Mouse (Mus musculus): Measurements from ENCODE around the gene Ncf4.
"Not testable (repeated sequence)": the region's sequence is repeated elsewhere in the genome, so short reads cannot be mapped to it uniquely, and the experiment has no call there.

The Ncf4 gene

DNA sequence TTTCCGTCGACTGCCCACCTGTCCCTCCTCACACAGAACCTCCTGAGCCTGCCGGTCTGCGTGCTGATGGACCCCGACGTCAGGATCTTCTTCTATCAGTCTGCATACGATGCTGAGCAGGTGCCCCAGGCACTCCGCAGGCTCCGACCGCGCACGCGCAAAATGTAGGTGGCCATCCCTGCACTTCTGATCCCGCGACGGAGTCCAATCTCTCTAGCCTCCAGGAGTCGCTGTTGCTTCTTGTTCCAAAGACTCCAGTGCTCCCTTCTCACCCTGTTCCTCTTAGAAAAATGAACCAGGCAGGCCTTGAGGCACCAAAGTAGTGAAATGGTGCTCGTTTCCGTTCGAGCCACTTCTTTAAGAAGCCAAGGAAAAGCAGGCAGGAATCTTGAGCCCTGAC is 10.2 kb downstream of the Ncf4 start:
- no peak for DNase-seq (ENCODE audit: low spot score)

DNA sequence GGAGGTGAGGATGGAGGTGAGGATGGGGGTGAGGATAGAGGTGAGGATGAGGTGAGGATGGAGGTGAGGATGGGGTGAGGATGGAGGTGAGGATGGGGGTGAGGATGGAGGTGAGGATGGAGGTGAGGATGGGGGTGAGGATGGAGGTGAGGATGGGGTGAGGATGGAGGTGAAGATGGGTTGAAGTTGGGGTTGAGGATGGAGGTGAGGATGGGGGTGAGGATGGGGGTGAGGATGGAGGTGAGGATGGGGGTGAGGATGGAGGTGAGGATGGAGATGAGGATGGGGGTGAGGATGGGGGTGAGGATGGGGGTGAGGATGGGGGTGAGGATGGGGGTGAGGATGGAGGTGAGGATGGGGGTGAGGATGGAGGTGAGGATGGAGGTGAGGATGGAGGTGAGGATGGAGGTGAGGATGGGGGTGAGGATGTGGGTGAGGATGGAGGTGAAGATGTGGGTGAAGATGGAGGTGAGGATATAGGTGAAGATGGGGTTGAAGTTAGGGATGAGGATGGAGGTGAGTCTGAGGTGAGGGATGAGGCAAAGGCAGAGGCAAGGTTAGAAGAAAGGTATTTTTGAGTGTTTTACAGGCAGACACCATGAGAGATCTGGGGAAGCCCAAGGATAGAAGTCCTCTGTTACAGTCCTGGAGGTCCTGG is 12.1 kb downstream of the Ncf4 start:
- DNase-seq (ENCODE audit: low spot score), result not testable (repeated sequence)

DNA sequence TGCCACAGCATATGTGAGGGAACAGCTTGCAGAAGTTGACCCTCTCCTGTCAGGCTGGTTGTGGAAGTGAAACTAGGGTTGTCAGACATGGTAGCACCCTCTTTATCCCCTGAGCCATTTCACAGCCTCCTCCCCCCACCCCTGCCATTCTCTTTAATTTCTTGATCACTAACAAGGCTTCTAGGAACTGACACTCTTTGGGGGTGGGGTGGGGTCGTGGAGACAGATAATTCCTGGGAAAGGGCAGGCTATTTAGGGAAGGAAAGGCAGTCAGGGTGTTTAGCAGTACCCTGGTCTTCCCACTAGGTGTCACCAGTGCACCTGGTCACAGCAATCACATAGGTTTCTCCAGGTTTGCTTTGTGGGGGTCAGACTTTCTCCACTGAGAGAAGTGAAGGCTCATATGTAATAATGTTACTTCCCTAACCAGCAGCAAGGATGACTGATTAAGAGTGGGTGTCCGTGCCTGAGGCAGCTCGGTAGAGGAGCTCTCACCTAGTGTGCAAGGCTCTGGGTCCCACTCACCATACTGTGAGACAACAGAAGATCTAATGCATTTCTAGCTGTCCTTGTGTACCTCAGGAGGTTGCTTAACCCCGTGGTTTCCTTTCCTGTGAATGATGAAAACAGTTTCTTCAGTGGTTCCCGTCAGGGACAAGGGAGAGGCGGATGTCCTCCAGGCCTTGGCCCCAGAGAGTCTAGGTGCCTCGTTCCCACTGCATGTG is 12.9 kb downstream of the Ncf4 start:
- peak; percentile 51 for DNase-seq (ENCODE audit: low spot score)

DNA sequence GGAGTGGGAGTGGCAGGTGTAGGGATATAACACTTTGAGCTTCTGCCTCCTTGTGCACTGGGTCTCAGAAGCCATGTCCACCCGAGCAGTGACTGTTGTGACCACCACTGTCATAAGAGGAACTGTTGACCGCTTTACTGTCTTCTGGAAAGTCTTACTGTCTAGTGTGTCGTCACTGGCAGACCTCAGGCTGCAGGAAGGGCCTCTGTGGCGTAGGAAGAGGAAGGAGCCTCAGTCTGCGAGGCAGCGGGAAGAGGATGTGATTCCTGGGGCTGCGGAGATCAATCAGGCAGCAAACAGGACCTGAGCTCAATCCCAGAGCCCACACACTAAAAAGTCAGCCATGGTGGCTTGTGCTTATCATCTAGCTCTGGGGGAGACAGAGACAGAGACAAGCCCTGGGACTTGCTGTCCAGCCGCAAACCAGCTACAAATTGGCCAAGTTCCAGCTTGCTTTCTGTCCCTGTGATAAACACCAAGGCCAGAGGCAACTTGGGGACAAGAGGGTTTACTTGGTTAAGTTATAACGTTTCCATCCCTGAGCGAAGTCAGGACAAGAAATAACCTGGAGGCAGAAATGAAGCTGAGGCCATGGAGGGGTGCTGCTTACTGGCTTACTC is 13.8 kb downstream of the Ncf4 start:
- DNase-seq (ENCODE audit: low spot score), result peak; percentile 63

DNA sequence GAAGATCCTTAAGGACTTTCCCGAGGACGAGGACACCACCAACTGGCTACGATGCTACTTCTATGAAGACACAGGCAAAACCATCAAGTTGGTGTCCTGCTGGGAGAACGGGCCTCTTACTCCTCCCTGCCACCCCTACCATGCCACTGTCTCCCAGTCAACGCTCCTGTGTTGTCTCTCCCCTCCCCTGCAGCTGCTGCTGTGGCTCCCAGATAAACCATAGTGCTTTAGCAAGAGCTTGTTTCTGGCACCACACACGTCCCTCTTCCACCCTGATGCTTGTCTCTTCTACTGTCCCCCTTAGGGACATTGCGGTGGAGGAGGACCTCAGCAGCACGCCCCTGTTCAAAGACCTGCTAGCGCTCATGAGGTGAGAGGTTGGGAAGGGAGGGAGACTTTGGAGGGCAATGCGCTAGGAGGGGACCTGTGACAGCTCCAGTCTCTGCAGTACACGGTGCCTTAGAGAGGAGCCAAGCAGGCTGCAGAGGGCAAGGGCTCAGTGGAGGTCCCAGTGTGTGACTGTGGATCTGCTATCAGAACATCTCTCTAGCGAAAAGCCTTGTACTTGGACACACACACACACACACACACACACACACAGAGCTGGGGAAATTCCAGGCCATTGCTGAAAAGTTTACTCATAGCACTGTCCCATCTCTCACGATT is 16.2 kb downstream of the Ncf4 start:
- DNase-seq (ENCODE audit: low spot score), result no peak

DNA sequence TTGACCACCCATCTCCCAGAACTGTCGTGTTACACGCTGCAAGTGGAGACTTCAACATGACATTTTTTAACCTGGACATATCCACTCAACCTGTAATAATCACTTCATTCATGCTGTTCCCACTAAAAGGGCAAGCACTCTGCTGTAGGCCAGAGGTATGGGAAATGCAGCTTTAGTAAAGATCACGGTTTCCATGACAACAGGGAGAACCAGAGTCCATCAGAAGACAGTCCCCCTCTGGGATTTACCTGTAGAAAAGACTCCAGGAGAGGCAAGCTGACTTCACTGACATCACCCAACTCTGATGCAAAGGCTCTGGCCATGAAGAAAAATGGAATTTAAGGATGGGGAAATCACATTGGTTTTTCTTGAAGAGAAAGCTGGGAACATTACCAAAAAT is 18.7 kb downstream of the Ncf4 start:
- DNase-seq (ENCODE audit: low spot score), result no peak

DNA sequence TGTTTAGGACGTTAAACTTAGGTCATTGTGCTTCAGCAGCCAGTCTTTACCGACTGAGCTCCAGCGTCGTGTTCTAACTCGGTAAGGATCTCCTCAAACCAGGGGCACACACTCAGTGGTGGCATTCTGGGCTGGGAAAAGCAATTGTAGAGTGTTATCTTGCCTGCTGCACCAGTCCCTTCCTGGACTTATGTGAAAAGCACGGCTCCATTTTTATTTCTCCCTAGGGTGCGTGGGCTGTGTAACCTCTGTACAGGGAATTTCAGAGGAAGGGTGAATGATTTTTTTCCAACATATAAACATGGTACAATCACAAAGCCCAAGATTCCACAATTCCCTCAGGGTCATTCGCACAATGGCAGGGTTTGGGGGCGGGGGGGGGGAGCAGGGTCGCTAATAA is 22.8 kb downstream of the Ncf4 start:
- no peak for DNase-seq (ENCODE audit: low spot score)

DNA sequence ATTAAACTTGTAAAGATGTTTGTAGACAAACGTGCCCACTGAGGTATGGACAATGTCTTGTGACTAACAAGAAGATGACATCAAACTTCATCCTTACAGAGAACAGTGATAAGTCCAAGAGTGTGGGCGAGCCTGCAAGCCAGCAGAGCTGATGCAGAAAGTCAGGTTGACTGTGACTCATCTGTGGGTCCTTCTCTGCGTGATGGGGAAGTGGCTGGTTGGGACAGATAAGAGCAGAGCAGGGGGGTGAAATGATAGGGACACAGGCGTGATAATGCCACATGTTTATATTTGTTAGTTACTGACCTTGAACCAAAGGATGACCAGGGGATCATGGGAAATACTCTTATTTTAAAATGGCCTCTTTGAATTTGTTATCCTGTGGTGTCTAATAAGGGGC is 23.3 kb downstream of the Ncf4 start:
- no peak for DNase-seq (ENCODE audit: low spot score)

DNA sequence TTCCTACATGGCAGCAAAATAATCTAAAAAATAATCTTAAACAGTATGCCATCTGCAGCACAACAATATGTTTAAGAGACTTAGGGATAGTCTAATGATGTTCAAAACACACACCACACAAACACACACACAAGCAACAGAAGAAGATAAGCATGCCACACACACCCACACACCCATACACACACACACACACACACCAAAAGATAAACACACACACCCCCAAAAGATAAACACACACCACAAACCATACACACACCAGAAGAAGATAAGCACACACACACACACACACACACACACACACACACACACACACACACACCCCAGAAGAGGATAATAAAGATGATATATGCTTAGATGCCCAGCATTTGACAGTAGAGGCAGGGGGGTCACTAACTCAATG is 26.6 kb downstream of the Ncf4 start:
- DNase-seq (ENCODE audit: low spot score), result no peak

DNA sequence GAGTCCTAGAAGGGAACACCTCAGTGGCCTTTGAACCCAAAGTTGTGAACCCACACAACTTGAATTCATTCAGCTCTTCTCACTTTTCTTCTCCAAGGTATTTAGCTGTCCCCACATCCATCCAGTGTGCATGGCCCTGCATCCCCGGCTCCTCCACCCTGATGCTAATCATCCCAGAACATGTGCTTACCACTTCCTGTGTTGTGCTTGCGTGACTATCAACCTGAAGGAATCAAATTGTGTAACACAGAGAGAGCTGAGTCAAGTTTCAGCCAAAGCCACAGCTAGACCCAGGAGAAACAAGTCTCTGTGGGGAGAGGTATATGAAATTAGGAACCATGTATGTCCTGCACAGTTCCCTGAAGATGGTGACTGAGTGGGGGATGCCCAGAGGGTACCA is 33.7 kb downstream of the Ncf4 start:
- DNase-seq (ENCODE audit: low spot score), result no peak

DNA sequence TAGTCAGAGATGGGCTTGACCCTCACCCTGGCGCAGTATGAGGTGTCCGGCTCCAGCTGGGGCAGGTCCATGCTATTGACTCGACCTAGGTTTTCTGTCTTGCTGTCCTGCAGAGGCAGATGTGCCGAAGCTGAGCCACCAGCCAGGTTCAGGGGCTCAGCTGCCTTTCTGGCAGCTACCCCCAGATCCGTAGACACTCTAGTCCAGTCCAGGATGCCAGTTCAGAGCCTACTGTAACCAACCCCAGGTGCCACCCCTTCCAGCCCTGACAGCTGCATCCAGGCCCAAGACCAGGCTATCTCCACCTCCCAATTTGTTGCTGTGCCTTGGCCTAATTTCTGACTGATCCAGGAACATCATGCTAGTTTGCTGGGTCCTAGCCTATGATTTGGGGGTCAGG is 43.3 kb downstream of the Ncf4 start:
- DNase-seq (ENCODE audit: low spot score), result no peak

DNA sequence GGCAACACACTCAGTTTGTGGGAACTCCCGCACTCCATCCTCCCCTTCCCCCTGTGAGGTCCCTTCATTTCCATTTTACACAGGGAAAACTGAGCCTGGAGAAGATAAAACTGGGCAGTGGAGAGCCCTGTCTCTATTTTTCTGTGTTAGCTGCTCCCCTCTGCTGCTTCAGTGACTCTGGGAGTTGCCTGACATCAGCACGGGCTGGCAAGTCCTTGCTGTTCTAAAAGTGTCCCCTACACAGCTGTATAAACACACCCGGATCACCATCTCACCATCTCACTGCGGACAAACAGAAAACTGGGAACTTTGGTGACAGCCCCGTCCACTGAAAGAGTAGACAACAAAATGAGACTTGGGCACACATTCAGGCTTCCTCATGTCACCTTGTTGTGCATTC is 45.2 kb downstream of the Ncf4 start:
- not testable (repeated sequence) for DNase-seq (ENCODE audit: low spot score)

DNA sequence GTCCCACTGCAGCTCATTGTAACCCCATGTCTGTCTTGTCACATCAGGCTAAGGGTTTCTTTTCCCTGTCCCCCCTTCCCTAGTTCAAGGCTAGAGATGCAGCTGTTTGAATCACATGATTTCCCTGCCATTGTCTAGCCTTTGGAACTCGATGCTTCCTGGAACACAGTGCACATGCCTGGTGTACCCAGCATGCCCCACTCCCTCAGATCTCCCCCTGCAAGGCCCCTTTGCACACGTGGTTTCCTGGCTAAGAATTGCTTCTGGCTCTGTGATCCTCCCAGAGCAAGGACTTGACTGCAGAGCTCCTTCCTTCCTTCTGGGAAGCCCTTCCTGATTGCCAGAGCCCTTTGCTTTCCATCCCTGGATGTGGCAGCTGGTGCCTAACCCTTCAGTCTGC is 48.6 kb downstream of the Ncf4 start:
- not testable (repeated sequence) for DNase-seq (ENCODE audit: low spot score)

DNA sequence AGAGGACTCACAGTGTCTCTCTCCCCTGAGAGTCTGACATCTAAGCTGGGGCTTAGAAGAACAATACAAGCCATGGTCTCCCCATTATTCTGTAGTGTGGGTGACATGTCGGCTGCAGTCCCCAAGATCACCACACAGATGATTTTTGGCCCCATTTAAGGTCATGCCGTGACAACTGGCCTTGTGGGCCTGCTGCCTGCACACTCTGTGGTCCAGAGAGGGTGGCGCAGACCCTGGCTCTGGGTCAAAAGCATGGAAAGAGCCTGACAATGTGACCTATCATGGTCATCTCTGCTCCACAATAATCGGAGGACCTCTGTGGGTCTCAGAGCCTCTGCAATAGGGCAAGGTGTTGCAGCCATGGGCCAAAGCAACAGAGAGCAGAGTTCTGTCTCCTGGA is 49.1 kb downstream of the Ncf4 start:
- DNase-seq (ENCODE audit: low spot score), result no peak

DNA sequence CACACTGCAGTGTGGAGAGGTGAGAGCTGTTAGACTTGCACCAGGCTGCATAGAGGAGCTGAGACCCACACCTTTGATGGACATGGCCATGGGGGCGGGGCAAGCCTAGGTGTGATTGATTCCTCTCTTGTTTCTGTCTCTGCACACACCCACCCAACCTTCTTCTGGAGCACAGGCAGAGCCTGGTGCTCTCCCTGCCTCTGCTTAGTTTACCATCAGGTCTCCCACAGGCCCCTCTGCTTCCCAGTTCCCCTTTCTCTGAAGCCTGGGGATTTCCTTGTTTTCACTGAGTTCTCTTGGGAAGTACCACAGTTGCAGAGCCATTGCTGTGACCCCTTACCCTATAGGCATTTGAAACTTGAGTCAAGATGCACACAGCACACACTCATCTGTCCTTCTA is 54.0 kb downstream of the Ncf4 start:
- no peak for DNase-seq (ENCODE audit: low spot score)

DNA sequence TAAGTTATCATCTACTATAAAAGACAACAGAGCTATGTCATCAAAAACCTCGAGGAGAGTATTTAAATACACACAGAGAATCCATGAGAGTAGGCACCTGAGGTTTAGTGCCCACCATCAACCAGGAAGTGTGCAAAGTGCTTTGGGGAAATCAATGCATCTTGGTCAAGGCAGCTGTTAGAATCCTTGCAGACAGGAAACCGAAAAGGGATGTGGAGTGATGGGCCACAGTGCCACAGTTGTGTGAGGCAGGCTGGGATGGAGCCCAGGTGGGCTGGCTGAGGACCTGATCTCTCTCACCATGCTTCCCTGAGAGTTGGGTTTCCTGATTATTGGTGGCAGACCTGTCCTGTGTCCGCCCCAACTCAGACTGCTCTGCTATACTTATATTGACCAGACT is 55.0 kb downstream of the Ncf4 start:
- DNase-seq (ENCODE audit: low spot score), result no peak

DNA sequence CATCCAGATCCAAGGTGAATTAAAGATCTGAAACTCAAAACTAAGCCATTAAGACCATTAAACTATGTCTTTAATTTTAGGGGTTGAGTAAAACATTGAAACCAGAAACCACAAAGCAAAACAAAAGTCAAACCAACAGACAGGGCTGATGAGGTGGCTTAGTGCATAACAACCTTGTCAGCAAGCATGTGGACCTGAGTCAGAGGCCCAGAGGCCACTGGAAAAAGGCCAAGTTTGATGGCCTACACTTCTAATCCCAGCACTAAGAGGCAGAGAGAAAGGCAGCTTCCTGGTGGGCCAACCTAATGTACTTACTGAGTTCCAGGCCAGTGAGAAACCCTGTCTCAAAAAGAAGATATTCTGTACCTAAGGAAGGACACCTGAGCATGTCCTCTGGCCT is 56.2 kb downstream of the Ncf4 start:
- DNase-seq (ENCODE audit: low spot score), result no peak

DNA sequence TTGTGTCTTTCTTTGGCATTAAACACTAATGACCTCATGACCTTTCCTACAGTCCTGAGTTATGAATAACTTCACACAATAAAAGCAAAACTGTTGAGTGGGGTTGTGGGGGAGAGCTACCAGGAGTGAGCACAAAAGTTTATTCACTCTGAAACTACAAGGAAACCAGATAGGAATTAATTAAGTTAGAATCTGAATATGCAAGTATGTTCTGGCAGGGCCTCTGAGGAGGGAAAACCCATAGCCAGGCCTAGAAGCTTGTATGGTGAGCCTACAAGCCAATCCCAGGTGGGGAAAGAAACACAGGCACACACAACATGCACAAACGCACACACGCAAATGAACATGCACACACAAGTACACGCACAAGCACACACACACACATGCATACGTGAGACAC is 58.1 kb downstream of the Ncf4 start:
- no peak for DNase-seq (ENCODE audit: low spot score)

DNA sequence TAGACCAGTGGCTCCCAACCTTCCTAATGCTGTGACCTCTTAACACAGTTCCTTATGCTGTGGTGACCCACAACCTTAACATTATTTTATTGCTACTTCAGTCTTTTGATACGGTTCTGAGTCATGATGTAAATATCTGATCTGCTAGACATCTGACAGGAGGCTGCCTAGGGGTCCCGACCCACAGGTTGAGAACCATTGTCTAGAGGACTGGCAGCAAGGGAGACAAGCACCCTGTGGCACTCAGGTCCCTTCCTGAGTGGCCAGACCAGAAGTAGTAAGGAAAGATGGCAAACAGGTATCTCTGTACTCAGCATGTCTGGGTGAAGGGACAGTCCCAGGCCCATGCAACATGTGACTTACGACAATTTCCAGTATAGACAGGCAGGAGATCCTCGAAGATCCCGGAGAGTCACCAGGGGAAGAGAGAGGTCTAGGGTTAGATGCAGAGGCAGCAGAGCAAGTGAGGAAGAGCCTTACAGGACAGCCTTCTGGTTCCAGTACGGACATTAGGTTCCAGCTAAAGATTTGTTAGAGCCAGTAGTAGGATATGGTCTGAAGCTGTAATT is 59.1 kb downstream of the Ncf4 start:
- no peak for DNase-seq (ENCODE audit: low spot score)

DNA sequence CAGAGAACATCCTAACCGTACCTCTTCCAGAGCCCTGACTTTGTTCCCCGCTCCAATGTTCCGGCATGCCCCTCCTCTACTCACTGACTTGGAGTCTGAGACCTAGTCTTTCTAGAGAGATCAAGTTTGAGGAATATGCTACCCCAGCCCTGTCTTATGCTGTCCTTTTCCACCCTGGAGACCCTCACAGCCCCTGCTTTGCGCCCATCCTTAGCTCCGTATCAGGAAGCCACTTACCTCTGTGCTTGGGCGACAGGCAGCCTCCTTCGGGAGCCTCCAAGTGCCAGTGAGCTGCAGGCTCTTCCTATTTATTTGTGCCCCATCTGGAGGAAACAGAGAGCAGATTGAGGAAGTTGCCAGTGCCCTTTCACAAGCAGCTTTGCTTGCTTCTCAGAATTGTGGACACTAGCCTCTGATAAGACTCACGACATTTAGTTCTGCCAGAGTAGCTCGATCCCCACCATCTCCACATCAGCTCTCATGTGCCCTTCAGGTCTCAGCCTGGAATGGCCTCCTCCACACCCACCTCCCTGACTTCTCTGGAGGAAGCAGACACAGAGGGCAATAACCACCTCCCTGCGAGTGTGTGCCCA is 60.8 kb downstream of the Ncf4 start, which contains the start of gene Csf2rb2:
Gene Csf2rb2 (minus strand): TSS at position 381 of the 593 bp plus-strand sequence.
- DNase-seq (ENCODE audit: low spot score), result peak; percentile 23

DNA sequence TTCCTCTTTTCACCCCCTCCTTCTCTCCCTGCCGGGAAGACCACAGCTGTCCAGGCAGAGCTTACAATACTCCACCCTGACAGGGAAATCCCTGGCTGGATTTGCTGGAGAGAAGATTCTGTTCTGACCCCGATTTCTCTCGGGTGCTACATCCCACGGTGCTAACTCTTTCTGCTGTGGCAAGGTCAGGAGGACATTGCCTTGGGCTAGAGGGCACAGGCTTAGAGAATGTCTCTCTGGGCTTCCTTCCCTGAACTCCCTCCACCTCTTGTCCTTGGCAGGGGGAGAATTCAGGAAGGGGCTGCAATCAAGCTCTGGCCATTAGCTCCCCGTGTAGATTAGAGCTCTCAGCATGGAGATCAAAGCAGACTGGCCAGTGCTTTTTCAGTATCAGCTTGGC is 65.3 kb downstream of the Ncf4 start:
- no peak for DNase-seq (ENCODE audit: low spot score)

DNA sequence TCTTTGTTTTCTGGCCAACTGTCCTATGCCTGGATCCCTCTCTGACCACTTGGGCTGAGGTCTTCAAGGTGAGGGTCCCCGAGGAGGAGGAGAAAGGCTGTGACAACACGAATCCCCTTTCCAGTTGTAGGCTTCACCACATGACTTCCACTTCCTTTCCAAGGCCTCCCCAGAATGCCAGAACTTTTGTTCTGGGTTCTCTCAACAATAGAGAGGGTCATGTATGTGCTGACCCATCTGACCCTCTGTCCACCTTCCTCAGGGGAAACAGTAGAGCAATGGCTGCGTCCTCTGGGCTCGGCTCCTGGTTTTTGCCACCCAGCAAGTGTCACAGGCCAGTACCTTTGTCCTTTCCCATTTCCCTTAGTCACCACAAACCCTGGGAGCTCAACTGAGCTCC is 66.4 kb downstream of the Ncf4 start:
- no peak for DNase-seq (ENCODE audit: low spot score)
